Mouse (Mus musculus) neutrophil, adult 65 days (primary cell): ENCODE data around the gene Ncbp3. TPM values are rescaled to one million over a fixed set of nuclear protein-coding genes. Genes with fewer than 3 reads are reported as not detected.

ENCODE experiments used
- total RNA-seq: library from RNA; stranded (reverse); gene quantifications from 2 replicates; pipeline ENCODE4 v1.2.4, GENCODE M21; 2023

Gene Ncbp3
- 23.2 and 25.4 TPM in 2 replicates for total RNA-seq

GRCm38 (mm10) chr11:73047542-73047996 lies at the start of gene Ncbp3:
Ncbp3 (plus strand) TSS chr11:73047783.

GRCm38 (mm10) chr11:72998771-72999170 lies 48.8 kb upstream of the Ncbp3 start, which contains the start of gene P2rx1:
P2rx1 (plus strand) TSS chr11:72999103.

GRCm38 (mm10) chr11:73018471-73019146 lies 29.0 kb upstream of the Ncbp3 start, which contains the start of gene Camkk1:
Camkk1 (plus strand) TSS chr11:73019008.

GRCm38 (mm10) chr11:73090283-73090682 lies 42.7 kb downstream of the Ncbp3 start, which contains the start of gene Itgae:
Itgae (plus strand) TSS chr11:73090583.

GRCm38 (mm10) chr11:73137591-73138501 lies 90.3 kb downstream of the Ncbp3 start, which contains the start of gene Haspin:
Haspin (minus strand) TSS chr11:73138294.

Other genes with a start within 250 kb of the Ncbp3 start
- 274 and 342 TPM in 2 replicates for gene Atp2a3, start 86.6 kb upstream of the Ncbp3 start, total RNA-seq
- 10.6 and 12.3 TPM in 2 replicates for gene P2rx1, start 48.7 kb upstream of the Ncbp3 start, total RNA-seq
- gene Camkk1, start 28.8 kb upstream of the Ncbp3 start, total RNA-seq, result 13.9 and 22.1 TPM in 2 replicates
- gene Itgae, start 42.8 kb downstream of the Ncbp3 start, total RNA-seq, result 0.20 TPM in 1 of 2 replicates, not detected in the other
- gene Haspin, start 90.5 kb downstream of the Ncbp3 start, total RNA-seq, result 6.6 and 6.9 TPM in 2 replicates
- gene P2rx5, start 112.6 kb downstream of the Ncbp3 start, total RNA-seq, result not detected in 2 replicates
- 22.2 and 29.7 TPM in 2 replicates for gene Emc6, start 129.3 kb downstream of the Ncbp3 start, total RNA-seq
- 10.4 and 14.8 TPM in 2 replicates for gene Tax1bp3, start 129.3 kb downstream of the Ncbp3 start, total RNA-seq
- 24.8 and 27.1 TPM in 2 replicates for gene Ctns, start 151.3 kb downstream of the Ncbp3 start, total RNA-seq
- 0.75 and 0.76 TPM in 2 replicates for gene Shpk, start 151.7 kb downstream of the Ncbp3 start, total RNA-seq
- not detected in 2 replicates for gene Trpv1, start 186.5 kb downstream of the Ncbp3 start, total RNA-seq
- not detected in 2 replicates for gene Trpv3, start 219.6 kb downstream of the Ncbp3 start, total RNA-seq